In genomic region chr16:92358734-92359133, GRCm38 (mm10) we compare ENCODE assay signal across 10 mouse cellular contexts. TPM values are rescaled to one million over a fixed set of nuclear protein-coding genes. Genes with fewer than 3 reads are reported as not detected.
A peak's percentile ranks its signal among the peaks of the same experiment; 100 is the strongest.
DNase-seq lines count a peak whose midpoint lies in the region; ATAC-seq lines count a peak whose summit lies in the region.
"Had no signal": no experiment of that assay in that cellular context is flagged by ENCODE, and none has a peak within 500 bp of the region (broad histone marks: within the 10 kb centered on the region; RNA-seq: fewer than 3 reads in every experiment).

No protein-coding gene starts in this region.

- H3K4me2 ChIP-seq in embryonic facial prominence, embryonic 11.5 days (ENCODE audit: low read depth, low read length): no peak overlapping the region
- H3K4me2 ChIP-seq: liver, embryonic 15.5 days had no signal

- H3K4me1 ChIP-seq in embryonic facial prominence, embryonic 11.5 days (ENCODE audit: control insufficient read depth, insufficient read depth, low read length): no peaks in the 10 kb centered on the region
- peaks cover 45% of the 10 kb centered on the region for H3K4me1 ChIP-seq in limb, embryonic 10.5 days
- H3K4me1 ChIP-seq: liver, embryonic 15.5 days had no signal

- 11% methylated on average over 9 of the region's 9 CpGs for WGBS in embryonic facial prominence, embryonic 11.5 days
- WGBS in limb, embryonic 10.5 days: 20% methylated on average over 9 of the region's 9 CpGs

- H3K4me3 ChIP-seq in embryonic facial prominence, embryonic 11.5 days (ENCODE audit: low read depth, low read length): no peak overlapping the region
- peak overlapping the region; percentile 14; the same call in 1 of the 2 replicates for H3K4me3 ChIP-seq in limb, embryonic 10.5 days
- H3K4me3 ChIP-seq: liver, embryonic 15.5 days had no signal

- H3K27ac ChIP-seq in embryonic facial prominence, embryonic 11.5 days (replicated peaks; ENCODE audit: low read depth, low read length): no peak overlapping the region
- H3K27ac ChIP-seq in limb, embryonic 10.5 days: 0 out of 2 replicates have a peak overlapping the region, but pooled peaks have one; percentile 40
- H3K27ac ChIP-seq: liver, embryonic 15.5 days had no signal

- H3K9ac ChIP-seq in embryonic facial prominence, embryonic 11.5 days (replicated peaks; ENCODE audit: low read length): no peak overlapping the region
- H3K9ac ChIP-seq: liver, embryonic 15.5 days had no signal

- peak; percentile 56 for DNase-seq in embryo, embryonic 10 days (ENCODE audit: low spot score)
- DNase-seq in embryo, embryonic 9.5 days (ENCODE audit: extremely low spot score): no peak
- DNase-seq in left cerebral cortex, postnatal 4 days: peak; percentile 34
- DNase-seq in left cerebral cortex, postnatal 14 days (ENCODE audit: low spot score in 2 of 2): no peak
- DNase-seq in embryonic facial prominence, embryonic 11.5 days (ENCODE audit: low spot score): peak; percentile 26
- DNase-seq in limb, embryonic 10.5 days (ENCODE audit: low spot score): no peak
- DNase-seq in right cerebral cortex, adult 2 months (ENCODE audit: low spot score in 2 of 2): no peak
- no peak for DNase-seq in cerebellum, postnatal 36 days
- DNase-seq: kidney, adult 11 months had no signal

- ATAC-seq in embryonic facial prominence, embryonic 11.5 days (replicated peaks; ENCODE audit: insufficient number of reproducible peaks, low FRiP score, low TSS enrichment, low read depth): 0 out of 2 replicates have a peak, but pooled peaks have one; percentile 17

- no peaks in the 10 kb centered on the region for H3K36me3 ChIP-seq in embryonic facial prominence, embryonic 11.5 days (replicated peaks; ENCODE audit: control insufficient read depth, insufficient read depth, low read depth, low read length)
- H3K36me3 ChIP-seq in limb, embryonic 10.5 days: no peaks in the 10 kb centered on the region
- H3K36me3 ChIP-seq: liver, embryonic 15.5 days had no signal

- H3K27me3 ChIP-seq in embryonic facial prominence, embryonic 11.5 days (ENCODE audit: control insufficient read depth, insufficient read depth, low read length): no peaks in the 10 kb centered on the region
- H3K27me3 ChIP-seq in limb, embryonic 10.5 days (ENCODE audit: low read depth, poor library complexity, severe bottlenecking): peaks cover 34% of the 10 kb centered on the region

- no peaks in the 10 kb centered on the region for H3K9me3 ChIP-seq in embryonic facial prominence, embryonic 11.5 days (replicated peaks; ENCODE audit: control insufficient read depth, low read length)
- no peaks in the 10 kb centered on the region for H3K9me3 ChIP-seq in limb, embryonic 10.5 days (replicated peaks)
- H3K9me3 ChIP-seq: liver, embryonic 15.5 days had no signal

- intact Hi-C loops in left cerebral cortex, postnatal 4 days (cut with DNase I): no loop called here
- intact Hi-C loops in left cerebral cortex, postnatal 14 days (cut with DNase I): no loop called here

RNA-seq across cellular contexts. Expression of gene Kcne1, which starts 0.5 kb away (rescaled TPM):
- not detected for total RNA-seq in left cerebral cortex, postnatal 4 days (2021)
- total RNA-seq in left cerebral cortex, postnatal 14 days (2021): not detected
- 0.34 and 0.35 TPM in 2 replicates for polyA plus RNA-seq in embryonic facial prominence, embryonic 11.5 days (2014; fragmentation: Nextera tagmentation; extraction: Ambion mirVana)
- polyA plus RNA-seq in limb, embryonic 10.5 days (2016; fragmentation: Nextera tagmentation; extraction: Ambion mirVana): 0.05 and 0.40 TPM in 2 replicates
- polyA plus RNA-seq: liver, embryonic 15.5 days had no signal

RNA-seq across cellular contexts. Expression of gene Fam243, which starts 37.5 kb away (rescaled TPM):
- not detected for total RNA-seq in left cerebral cortex, postnatal 4 days (2021)
- not detected for total RNA-seq in left cerebral cortex, postnatal 14 days (2021)
- polyA plus RNA-seq in embryonic facial prominence, embryonic 11.5 days (2014; fragmentation: Nextera tagmentation; extraction: Ambion mirVana): 0.07 TPM in 1 of 2 replicates, not detected in the other
- polyA plus RNA-seq in limb, embryonic 10.5 days (2016; fragmentation: Nextera tagmentation; extraction: Ambion mirVana): 0.13 TPM in 1 of 2 replicates, not detected in the other
- polyA plus RNA-seq: liver, embryonic 15.5 days had no signal

RNA-seq across cellular contexts. Expression of gene Smim11, which starts 57.6 kb away (rescaled TPM):
- 10 to 100 TPM; 13.4 to 16.3 TPM for total RNA-seq in left cerebral cortex, postnatal 4 days (2021)
- 10 to 100 TPM; 13.4 to 15.3 TPM for total RNA-seq in left cerebral cortex, postnatal 14 days (2021)
- polyA plus RNA-seq in embryonic facial prominence, embryonic 11.5 days (2014; fragmentation: Nextera tagmentation; extraction: Ambion mirVana): 117 and 134 TPM in 2 replicates
- polyA plus RNA-seq in limb, embryonic 10.5 days (2016; fragmentation: Nextera tagmentation; extraction: Ambion mirVana): 112 and 114 TPM in 2 replicates

Comparison
In these comparisons a context has a peak if more than half of its experiments do, and no peak if none do; other contexts are left out.
1. DNase-seq: peak in embryo, embryonic 10 days (single experiment), left cerebral cortex, postnatal 4 days (single experiment) and embryonic facial prominence, embryonic 11.5 days (single experiment); none in embryo, embryonic 9.5 days (single experiment), left cerebral cortex, postnatal 14 days (0 of 2), limb, embryonic 10.5 days (single experiment), right cerebral cortex, adult 2 months (0 of 2) and cerebellum, postnatal 36 days (0 of 2).